Mouse (Mus musculus) lung, postnatal 0 days (tissue): Measurements from ENCODE around the gene Fscn2.

Experiments used
- CTCF ChIP-seq: IDR thresholded peaks from 2 replicates; pipeline ENCODE4 v1.5.1; 2016; ENCODE audit warnings: antibody characterized with exemption, mild to moderate bottlenecking
- EP300 ChIP-seq: IDR thresholded peaks from 2 replicates; pipeline ENCODE4 v1.6.1; 2016; ENCODE audit warnings: antibody characterized with exemption, mild to moderate bottlenecking, control low read depth

DNA sequence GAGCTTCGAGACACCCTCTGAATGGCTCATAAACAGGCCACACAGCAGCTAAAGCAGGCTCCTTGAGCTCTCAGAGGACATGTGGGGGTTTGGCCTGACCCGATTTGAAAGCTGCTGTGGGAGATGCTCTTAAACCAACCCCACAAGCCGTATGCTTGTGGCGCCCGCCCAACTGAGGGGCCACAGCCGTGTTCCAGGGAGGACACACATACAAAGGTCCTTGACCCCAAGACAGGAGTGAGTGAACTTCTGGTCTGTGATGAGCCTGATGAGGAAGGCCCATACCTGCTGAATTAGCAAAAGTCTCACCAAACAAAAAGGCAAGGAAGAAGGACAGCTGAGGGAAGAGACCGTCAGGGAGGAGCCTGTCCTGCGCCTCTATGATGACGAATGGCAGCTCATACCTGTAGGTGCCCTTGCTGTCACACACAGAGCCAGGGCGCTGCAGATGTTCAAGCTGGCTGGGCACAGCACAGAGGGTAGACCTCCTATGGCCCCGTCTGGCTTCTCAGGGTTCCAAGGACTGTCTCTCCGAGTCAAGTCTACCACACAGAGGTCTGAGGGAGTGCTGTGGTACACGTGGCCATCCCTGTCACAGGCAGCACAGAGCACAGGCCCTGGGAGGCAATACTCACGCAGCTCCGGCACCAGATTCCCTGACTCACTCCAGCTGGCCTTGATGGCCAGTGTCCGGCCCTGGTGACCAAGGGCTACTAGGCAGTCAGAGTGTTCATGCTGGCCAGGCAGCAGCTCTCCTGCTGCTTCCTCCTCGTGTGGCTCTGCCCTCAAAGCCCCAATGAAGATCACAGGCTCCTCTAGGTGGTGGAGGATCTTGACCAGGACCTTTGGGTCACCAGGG, 15.2 kb downstream of the Fscn2 start:
- TF ChIP-seq CTCF (no peak), EP300 (no peak)
